Mouse (Mus musculus) inflammation-experienced regulatory T-cells, adult 6 months (primary cell): ENCODE measurements around the gene Syn3. TPM values are rescaled to one million over a fixed set of nuclear protein-coding genes. Genes with fewer than 3 reads are reported as not detected.

Source experiments
- ATAC-seq: one replicate; pipeline ENCODE4 v1.8.0; 2017
- polyA plus RNA-seq, 3 experiments: library from polyadenylated mRNA; unstranded; fragments of 100-300 nt; shearing (Covaris generic); gene quantifications; one replicate each; pipeline ENCODE4 v1.2.1; 2017

Syn3 gene
- polyA plus RNA-seq, 3 experiments from 2014 or later = not detected

GRCm38 (mm10) chr10:86201006-86201405, 297.7 kb downstream of the Syn3 start:
- ATAC-seq = no peak

DNA sequence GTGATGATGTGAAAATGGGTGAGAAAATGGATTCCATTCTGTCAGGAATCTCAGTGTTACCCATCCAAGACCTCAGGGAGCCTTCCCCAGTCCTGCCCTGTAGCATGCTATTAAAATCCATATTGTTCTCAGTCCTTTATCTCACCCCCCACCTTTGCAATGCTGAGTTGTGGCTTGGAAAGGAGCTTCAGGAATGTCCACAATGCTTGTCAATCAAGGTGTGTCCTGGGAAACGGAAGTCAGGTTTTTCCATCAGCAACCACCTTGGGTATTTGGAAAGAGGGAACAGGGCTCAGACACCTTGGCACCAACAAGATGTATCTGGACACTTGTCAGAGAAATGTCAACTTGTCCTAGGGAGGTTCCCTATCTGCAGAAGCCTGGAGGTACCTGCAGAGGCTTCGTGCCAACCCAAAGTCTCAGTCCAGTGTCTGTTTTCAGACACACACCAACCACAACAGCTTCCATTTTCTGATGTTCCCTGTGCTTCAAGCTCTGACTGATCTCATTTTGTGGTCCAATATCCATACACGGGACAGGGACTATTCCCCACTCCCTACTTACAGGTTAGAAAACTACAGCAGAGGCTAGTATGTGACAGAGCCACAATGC, 302.2 kb downstream of the Syn3 start:
- no peak for ATAC-seq

- no peak for ATAC-seq
These were observed 304.0 kb downstream of the Syn3 start for GRCm38 (mm10) chr10:86194722-86195121.

DNA sequence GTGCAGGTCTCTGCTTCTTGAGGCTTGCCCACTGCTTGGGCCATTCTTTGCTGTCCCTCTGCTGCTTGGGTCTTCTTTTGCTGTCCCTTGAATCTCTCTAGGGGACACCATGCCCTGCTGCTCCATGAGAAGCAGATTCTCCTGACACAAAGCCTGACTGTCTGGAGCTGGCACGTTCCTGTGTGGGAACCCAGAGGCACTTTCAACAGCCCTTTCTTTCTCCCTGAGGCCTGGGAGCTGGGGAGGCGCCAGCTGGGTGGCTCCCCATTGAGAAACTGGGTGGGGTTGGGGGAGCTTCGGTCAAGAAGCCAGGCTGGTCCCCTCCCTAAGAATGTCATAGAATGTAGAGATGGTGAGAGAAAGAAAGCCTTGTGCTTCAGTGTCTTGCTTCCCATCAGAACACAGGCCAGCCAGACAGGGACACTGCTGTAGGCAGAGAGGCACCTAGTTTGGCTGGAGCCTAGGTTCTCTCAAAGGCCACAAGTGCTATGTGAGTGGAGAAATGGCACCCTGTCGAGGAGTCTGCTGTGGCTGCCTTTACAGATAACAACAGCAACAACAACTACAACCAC, 304.7 kb downstream of the Syn3 start:
- ATAC-seq = no peak

- no peak for ATAC-seq
These were observed 310.1 kb downstream of the Syn3 start for GRCm38 (mm10) chr10:86188614-86189013.

- ATAC-seq = no peak
These were observed 310.8 kb downstream of the Syn3 start for GRCm38 (mm10) chr10:86187881-86188280.

DNA sequence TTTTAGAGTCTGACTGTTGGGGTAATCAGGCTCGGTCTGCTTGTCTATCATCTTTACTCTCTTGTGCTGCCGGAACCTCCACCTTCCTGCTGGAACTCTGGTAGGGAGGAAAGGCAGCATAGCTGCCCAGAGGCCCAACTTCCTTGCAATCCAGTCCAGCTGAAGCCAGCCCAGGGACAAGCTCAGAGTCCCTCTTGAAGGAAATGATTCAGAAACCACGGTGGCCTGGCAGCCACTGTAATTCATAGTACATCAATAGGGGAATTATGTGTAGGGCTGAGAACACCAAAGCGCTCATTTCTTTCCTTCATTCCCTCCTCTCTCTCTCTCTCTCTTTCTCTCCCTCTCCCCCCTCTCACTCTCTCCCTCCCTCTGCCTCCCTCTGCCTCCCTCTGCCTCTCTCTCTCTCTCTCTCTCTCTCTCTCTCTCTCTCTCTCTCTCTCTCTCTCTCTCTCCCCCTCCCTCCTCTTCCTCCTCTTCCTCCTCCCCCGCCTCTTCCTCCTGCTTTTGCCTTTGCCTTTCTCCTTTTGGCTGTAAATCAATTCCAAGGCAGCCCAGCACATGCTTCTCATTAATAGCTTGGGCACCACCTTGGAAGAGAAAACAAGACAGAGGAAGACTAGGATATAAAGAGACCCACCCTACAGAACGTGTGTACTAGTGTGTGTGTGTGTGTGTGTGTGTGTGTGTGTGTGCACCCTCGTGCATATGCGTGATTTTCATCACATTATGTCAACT, 315.4 kb downstream of the Syn3 start:
- ATAC-seq = no peak

DNA sequence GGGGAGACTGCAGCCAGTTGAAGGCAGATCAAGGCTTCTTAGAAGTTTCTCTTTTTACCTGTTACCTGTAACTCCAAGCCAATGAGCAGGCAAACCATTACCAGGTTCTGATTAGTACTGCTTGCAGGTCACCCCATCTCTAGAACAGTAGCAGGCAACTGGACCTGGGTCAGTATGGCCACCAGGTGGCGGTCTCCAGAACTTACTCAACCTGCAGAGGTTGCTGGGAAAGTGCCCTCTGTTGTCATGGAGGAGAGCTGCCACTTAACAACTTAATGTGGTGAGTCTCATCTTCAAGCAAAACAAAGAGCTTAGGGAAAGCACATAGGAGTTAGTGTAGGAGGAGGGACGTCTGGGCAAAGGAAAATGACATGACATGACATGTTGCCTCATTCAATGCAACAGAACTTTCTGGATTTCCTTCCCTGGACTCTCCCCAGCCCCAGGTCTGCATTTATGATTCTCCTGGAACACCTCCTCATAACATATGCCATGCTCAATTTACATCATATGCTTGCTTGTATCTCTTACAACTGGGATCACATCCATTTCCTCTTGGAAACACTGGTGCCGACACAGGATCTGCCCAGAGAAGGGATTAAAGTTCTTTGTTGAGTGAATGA, 316.4 kb downstream of the Syn3 start:
- no peak for ATAC-seq

GRCm38 (mm10) chr10:86176411-86176810, 322.3 kb downstream of the Syn3 start:
- ATAC-seq = no peak

GRCm38 (mm10) chr10:86174017-86174416, 324.7 kb downstream of the Syn3 start:
- ATAC-seq = no peak

DNA sequence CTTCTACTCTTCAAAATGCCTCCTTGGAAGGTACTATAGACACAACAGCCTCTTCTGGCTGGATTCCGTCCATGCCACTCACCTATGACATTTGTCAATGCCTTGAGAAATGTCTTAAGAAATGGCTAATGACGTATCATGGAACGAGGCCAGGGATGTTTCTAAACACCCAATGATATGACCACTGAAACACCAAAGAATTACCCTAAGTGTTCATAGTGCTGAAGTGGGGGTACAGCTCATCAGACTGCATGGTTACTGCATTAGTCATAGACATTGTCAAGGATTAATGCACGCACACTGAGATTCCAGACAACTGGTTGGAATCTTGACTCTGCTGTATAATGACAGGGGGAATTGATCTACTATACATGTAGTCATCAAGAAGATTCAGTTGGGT, 325.4 kb downstream of the Syn3 start:
- ATAC-seq = no peak

- no peak for ATAC-seq
These were observed 327.4 kb downstream of the Syn3 start for GRCm38 (mm10) chr10:86171246-86171645.

GRCm38 (mm10) chr10:86168084-86168483, 330.6 kb downstream of the Syn3 start:
- no peak for ATAC-seq

GRCm38 (mm10) chr10:86166854-86167268, 331.8 kb downstream of the Syn3 start:
- ATAC-seq = no peak

GRCm38 (mm10) chr10:86164098-86164497, 334.6 kb downstream of the Syn3 start:
- ATAC-seq = no peak

DNA sequence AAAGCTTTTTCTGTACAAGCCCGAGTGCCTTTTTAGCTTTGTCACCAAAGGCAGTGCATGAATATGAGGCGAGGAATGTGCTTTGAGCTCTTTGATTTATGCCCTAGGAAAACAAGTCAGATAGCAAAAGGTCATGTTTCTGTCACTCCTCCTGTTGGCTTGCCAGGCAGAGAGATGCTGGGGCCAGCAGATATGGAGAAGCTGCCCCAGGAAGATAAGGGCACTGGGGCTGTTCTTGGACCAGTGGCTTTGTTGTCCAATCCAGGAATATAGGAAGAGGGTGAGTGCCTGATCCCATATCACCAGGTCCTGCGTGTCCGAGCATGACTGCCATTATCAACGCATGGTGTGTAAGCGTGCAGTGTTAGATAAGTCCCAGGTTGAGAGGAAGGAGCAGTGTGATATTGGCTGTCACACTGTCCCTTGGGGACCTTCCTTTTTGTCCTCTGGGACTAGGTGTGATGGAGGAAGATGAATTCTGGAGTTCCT, 336.9 kb downstream of the Syn3 start:
- no peak for ATAC-seq

GRCm38 (mm10) chr10:86158198-86158899, 340.3 kb downstream of the Syn3 start:
- ATAC-seq = no peak

DNA sequence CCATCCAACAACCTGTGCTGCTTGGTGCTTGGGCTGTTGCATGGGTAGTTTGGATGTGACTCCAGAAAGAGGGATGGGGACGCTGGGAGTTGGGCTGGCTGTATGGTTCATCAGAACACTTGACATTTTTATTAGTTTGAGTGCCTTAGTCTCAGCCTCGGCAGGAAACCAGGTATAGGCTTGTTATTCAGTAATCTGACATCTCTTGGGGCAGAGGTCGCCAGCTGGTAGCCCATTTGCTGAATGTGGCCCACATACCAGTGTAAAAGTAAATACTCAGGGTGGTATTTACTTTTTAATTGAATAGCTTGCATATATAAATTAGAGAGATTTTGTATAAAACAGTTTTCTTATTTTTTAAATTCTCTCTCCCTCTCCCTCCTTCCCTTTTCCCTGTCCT, 343.4 kb downstream of the Syn3 start:
- no peak for ATAC-seq

DNA sequence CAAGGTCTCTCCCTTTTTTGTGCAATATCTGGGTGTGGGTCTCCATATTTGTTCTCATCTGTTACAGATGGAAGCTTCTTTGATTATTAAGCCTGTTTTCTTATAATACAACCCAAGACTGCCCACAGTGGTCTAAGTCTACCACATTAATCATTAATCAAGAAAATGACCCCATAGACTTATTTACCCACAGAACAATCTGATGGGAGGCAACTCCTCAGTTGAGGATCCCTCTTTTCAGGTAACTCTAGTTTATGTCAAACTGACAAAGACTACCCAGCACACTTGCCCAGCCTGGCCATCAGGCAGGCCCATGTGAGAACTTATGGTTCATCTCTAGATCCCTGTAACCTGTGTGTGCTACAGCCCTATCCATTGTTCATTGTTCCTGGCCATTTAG, 345.5 kb downstream of the Syn3 start:
- no peak for ATAC-seq

DNA sequence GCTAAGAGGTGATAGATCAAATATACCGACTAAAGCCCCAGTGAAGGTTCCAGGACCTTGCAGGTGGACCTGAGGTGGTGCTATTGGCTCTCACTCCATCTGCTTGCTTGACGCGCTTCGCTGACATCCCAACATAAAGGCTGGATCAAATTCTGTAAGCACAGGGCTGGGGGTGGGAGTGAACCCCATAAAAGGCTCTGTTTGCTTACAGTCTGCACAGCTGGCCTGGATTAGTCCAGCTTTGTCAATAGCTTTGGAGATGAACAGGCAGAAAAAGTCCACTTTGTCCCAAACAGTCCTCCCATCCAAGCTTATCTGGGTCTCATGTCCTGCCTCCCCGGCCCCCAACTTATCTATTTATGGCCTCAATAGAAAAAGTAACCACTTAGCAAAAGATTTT, 347.3 kb downstream of the Syn3 start:
- no peak for ATAC-seq

- no peak for ATAC-seq
These were observed 348.6 kb downstream of the Syn3 start for GRCm38 (mm10) chr10:86150076-86150475.

GRCm38 (mm10) chr10:86149029-86149818, 349.5 kb downstream of the Syn3 start:
- no peak for ATAC-seq
